Mouse (Mus musculus) embryonic facial prominence, embryonic 14.5 days (tissue): Measurements from ENCODE around the gene Abhd5. TPM values are rescaled to one million over a fixed set of nuclear protein-coding genes. Genes with fewer than 3 reads are reported as not detected.
A peak's percentile ranks its signal among the peaks of the same experiment; 100 is the strongest.

ENCODE experiments used
- ATAC-seq: fragments of 200-750 bp; cut with Nextera tagmentation; 2 replicates; pipeline ENCODE4 v1.8.0; 2017; ENCODE audit warnings: low read depth, moderate number of reproducible peaks, moderate TSS enrichment
- DNase-seq: peaks from one replicate; pipeline ENCODE4 v3.0.0-alpha.2; 2015; ENCODE audit warnings: low spot score
- H3K27ac ChIP-seq: fragments of 300-500 bp; sonication (generic); replicated peaks from 2 replicates; pipeline ENCODE4 v1.5.1; 2014; ENCODE audit warnings: low read depth, mild to moderate bottlenecking, low read length, moderate library complexity
- H3K27me3 ChIP-seq: fragments of 300-500 bp; sonication (generic); replicated peaks from 2 replicates; pipeline ENCODE4 v1.6.1; 2014; ENCODE audit warnings: low read length; ENCODE audit not compliant: control insufficient read depth, insufficient read depth
- H3K36me3 ChIP-seq: fragments of 300-500 bp; sonication (generic); 2 replicates; pipeline ENCODE4 v1.6.1; 2014; ENCODE audit warnings: low read length, mixed read lengths; ENCODE audit not compliant: control insufficient read depth, insufficient read depth
- H3K4me1 ChIP-seq: fragments of 300-500 bp; sonication (generic); 2 replicates; pipeline ENCODE4 v1.6.1; 2014; ENCODE audit warnings: antibody characterized with exemption, low read length; ENCODE audit not compliant: control insufficient read depth, insufficient read depth
- H3K4me2 ChIP-seq: fragments of 300-500 bp; sonication (generic); 2 replicates; pipeline ENCODE4 v1.6.1; 2014; ENCODE audit warnings: low read depth, mild to moderate bottlenecking, low read length, moderate library complexity, mixed read lengths
- H3K4me3 ChIP-seq: fragments of 300-500 bp; sonication (generic); 2 replicates; pipeline ENCODE4 v1.5.1; 2014; ENCODE audit warnings: low read depth, mild to moderate bottlenecking, low read length
- H3K9ac ChIP-seq: fragments of 300-500 bp; sonication (generic); 2 replicates; pipeline ENCODE4 v1.6.1; 2014; ENCODE audit warnings: low read depth, mild to moderate bottlenecking, low read length, moderate library complexity, mixed read lengths
- H3K9me3 ChIP-seq: fragments of 300-500 bp; sonication (generic); 2 replicates; pipeline ENCODE4 v1.6.1; 2016; ENCODE audit warnings: low read length; ENCODE audit not compliant: control insufficient read depth
- WGBS: fragments of 180-500 bp; shearing (Covaris S2); extraction: QIAGEN DNeasy Blood & Tissue Kit; methylation state at CpG from one replicate; pipeline ENCODE4 v1.1.7; 2014; 5-methylcytosine and 5-hydroxymethylcytosine counted together
- polyA plus RNA-seq: library from polyadenylated mRNA; unstranded; fragments of >200 nt; fragmentation: Nextera tagmentation; extraction: Ambion mirVana; gene quantifications from 2 replicates; pipeline ENCODE4 v1.2.1, GENCODE M21; 2014

Abhd5 gene
- polyA plus RNA-seq, 1 experiment from 2014 or later, result 37.4 TPM

DNA sequence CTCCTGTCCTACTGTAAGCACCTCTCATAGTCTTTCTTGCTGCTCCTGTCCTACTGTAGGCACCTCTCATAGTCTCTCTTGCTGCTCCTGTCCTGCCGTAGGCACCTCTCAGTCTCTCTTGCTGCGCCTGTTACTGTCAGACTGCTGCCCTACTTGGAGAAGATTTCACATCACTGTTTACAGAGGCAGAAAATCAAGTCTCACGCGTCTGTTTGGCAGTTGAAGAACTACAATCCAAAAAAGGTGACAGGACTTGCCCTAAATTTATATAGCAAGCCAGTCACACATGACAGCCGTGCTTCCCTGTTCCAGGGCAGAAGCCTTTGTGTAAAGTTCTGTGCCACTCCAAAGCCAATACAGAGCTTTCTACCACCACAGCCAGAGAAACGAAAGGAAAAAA lies 37.0 kb upstream of the Abhd5 start:
- WGBS, result 83% methylated on average over 6 of the region's 6 CpGs
- H3K36me3 ChIP-seq, result no peaks in the 10 kb centered on the region
- no peak overlapping the region for H3K27ac ChIP-seq
- no peak overlapping the region for H3K4me2 ChIP-seq
- DNase-seq, result no peak
- no peak overlapping the region for H3K9ac ChIP-seq
- no peak overlapping the region for H3K4me3 ChIP-seq
- ATAC-seq, result no peak
- no peaks in the 10 kb centered on the region for H3K9me3 ChIP-seq
- H3K27me3 ChIP-seq, result no peaks in the 10 kb centered on the region
- H3K4me1 ChIP-seq, result no peaks in the 10 kb centered on the region

DNA sequence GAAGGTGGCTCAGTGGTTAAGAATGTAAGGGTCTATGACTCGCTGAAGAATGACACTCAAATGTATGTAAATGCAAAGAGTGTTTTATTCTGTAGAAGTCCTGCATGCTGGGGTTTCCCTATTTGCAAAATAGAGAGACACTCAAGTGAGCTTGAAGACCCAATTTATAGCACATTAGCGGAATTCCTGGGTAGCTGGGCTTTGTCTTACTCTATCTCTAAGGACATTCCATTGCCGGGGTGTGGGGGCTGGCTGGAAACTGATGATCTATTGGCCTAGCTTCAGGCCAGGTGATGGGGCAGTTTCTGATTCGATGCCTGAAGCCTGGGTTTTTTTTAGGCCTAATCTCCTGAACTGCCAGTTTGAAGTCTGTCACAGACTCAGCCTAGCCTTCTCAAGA lies 36.5 kb upstream of the Abhd5 start:
- ATAC-seq (no peak), DNase-seq (no peak)
- Histone ChIP-seq H3K4me3 (no peak overlapping the region), H3K9me3 (no peaks in the 10 kb centered on the region), H3K36me3 (no peaks in the 10 kb centered on the region), H3K4me1 (no peaks in the 10 kb centered on the region), H3K27me3 (no peaks in the 10 kb centered on the region), H3K27ac (no peak overlapping the region), H3K9ac (no peak overlapping the region), H3K4me2 (no peak overlapping the region)
- WGBS, result 67% methylated on average over 4 of the region's 4 CpGs

DNA sequence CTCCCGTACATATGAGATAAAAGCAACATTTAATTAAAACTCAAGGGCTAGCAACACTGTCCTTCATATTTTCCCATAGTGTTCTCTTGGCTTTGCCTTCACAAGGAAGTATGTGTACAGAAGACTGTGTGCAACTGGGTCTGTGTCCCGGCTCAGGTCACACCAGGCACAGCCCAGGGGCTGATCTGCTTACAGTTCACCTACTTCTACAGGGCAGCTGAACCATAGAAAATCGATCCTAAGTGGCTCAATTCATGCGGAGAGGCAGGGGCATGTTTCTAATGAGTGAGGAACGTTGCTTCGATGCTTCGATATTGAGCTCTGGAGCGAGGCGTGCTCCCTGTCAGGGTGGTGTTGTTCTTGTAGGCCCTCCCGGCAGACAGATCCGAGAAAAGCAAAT lies 35.9 kb upstream of the Abhd5 start:
- DNase-seq, result peak; percentile 12

DNA sequence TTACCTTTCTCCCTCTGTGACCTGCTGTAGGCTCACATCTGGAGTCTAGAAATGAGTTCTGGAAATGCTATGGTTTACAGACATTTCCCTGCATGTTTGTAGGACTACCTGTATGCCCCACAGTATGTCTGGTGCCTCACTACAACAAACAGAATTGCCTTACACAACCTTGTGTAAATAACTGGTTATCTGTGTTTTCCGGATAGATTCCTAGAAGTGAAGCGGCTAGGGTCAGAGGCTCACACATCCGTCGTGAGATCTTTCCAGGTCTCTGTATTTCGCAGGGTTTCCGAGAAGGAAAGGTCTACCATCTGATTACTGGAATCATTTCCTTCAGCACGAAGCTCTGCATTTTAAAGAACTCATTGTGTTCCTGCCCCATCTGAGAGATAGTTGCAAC lies 34.8 kb upstream of the Abhd5 start:
- ATAC-seq (no peak), DNase-seq (no peak)
- H3K4me2 ChIP-seq, result no peak overlapping the region
- H3K9me3 ChIP-seq, result no peaks in the 10 kb centered on the region
- no peaks in the 10 kb centered on the region for H3K36me3 ChIP-seq
- no peaks in the 10 kb centered on the region for H3K4me1 ChIP-seq
- H3K9ac ChIP-seq, result no peak overlapping the region
- 85% methylated on average over 7 of the region's 7 CpGs for WGBS
- H3K4me3 ChIP-seq, result no peak overlapping the region
- H3K27ac ChIP-seq, result no peak overlapping the region
- H3K27me3 ChIP-seq, result no peaks in the 10 kb centered on the region

More for the DNA sequence above, 35.9 kb upstream of the Abhd5 start:
- Histone ChIP-seq H3K4me2 (no peak overlapping the region), H3K9ac (no peak overlapping the region), H3K27me3 (no peaks in the 10 kb centered on the region), H3K4me3 (no peak overlapping the region), H3K4me1 (no peaks in the 10 kb centered on the region), H3K9me3 (no peaks in the 10 kb centered on the region), H3K27ac (no peak overlapping the region), H3K36me3 (no peaks in the 10 kb centered on the region)
- ATAC-seq, result no peak
- 54% methylated on average over 11 of the region's 11 CpGs for WGBS

DNA sequence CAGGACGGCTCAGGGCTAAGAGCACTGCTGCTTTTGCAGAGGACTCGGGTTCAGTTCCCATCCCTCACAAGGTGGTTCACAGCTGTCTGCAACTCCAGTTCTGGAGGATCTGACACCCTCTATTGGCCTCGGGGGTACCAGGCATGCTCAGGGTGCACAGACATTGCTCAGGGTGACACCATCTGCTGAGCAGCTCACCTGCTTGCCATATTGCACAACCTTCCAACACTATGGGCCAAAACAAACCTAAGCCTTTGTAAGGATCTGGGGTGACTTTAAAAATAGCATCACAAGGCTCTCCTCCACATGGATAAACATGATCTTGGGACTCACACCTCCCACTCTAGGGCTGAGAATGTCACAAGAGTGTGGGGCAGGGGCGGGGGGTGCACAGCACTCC lies 30.8 kb upstream of the Abhd5 start:
- H3K36me3 ChIP-seq, result no peaks in the 10 kb centered on the region
- H3K9ac ChIP-seq, result no peak overlapping the region
- H3K4me1 ChIP-seq, result no peaks in the 10 kb centered on the region
- H3K4me2 ChIP-seq, result no peak overlapping the region
- H3K27ac ChIP-seq, result no peak overlapping the region
- 89% methylated on average over 4 of the region's 4 CpGs for whole genome bisulfite sequencing
- H3K4me3 ChIP-seq, result no peak overlapping the region
- no peaks in the 10 kb centered on the region for H3K27me3 ChIP-seq
- H3K9me3 ChIP-seq, result no peaks in the 10 kb centered on the region
- DNase-seq (no peak), ATAC-seq (no peak)

DNA sequence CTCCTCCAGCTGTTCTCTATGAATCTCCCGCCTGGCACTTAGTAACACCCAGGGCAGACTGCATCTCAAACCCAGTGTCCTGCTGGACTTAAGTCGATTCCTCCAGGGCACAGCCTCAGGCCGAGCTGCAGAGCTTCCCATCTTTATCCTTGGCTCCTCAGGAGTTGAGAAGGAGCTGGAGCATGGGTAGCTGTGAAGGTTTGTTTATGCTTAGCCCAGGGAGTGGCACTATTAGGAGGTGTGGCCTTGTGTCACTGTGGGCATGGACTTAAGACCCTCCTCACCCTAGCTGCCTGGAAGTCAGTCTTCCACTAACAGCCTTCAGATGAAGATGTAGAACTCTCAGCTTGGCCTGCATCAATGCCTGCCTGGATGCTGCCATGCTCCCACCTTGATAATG lies 29.1 kb upstream of the Abhd5 start:
- no peak overlapping the region for H3K4me2 ChIP-seq
- H3K27me3 ChIP-seq, result no peaks in the 10 kb centered on the region
- H3K36me3 ChIP-seq, result no peaks in the 10 kb centered on the region
- H3K4me3 ChIP-seq, result no peak overlapping the region
- ATAC-seq (no peak), DNase-seq (no peak)
- no peak overlapping the region for H3K9ac ChIP-seq
- H3K4me1 ChIP-seq, result no peaks in the 10 kb centered on the region
- H3K9me3 ChIP-seq, result no peaks in the 10 kb centered on the region
- 54% methylated on average over 3 of the region's 3 CpGs for WGBS
- no peak overlapping the region for H3K27ac ChIP-seq

DNA sequence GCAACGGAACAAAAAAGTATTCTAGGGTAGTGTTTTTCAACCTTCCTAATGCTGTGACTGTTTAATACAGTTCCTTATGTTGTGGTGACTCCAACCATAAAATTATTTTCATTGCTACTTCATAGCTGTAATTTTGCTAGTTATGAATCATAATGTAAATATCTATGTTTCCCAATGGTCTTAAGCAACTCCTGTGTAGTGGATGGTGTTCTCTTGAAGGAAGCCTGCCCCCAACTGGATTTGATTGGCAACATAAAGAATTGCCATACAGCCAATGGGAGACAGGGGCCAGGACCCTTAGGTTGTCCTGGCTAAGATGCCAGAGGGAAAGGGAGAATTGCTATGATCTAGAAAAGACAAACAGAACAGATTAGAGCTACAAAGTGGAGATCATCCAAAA lies 25.4 kb upstream of the Abhd5 start:
- Histone ChIP-seq H3K9me3 (no peaks in the 10 kb centered on the region), H3K4me2 (no peak overlapping the region), H3K4me1 (no peaks in the 10 kb centered on the region), H3K27me3 (no peaks in the 10 kb centered on the region), H3K9ac (no peak overlapping the region), H3K36me3 (no peaks in the 10 kb centered on the region), H3K4me3 (no peak overlapping the region), H3K27ac (no peak overlapping the region)
- no peak for DNase-seq
- 93% methylated on average over 1 of the region's 1 CpGs for WGBS
- no peak for ATAC-seq

DNA sequence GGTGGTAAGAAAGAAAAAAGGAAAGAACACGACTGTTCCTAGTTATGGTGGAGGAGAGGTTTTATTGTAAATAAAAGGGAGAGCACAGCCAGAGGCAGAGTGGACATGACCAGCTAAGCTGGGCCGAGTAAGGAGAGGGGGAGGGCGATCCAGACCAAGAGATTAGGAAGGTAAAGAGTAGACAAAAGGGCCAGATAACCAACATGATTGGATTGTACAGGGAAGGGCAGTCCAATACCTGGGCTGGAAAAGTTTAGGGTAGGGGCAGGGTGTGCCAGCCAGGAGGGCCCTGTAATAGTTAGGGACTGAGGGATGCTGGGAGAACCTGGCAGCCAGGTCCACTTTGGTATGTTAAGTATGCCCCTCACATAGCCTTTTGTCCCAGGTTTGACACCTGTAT lies 23.2 kb upstream of the Abhd5 start:
- Histone ChIP-seq H3K27ac (no peak overlapping the region), H3K4me3 (no peak overlapping the region), H3K27me3 (no peaks in the 10 kb centered on the region), H3K9ac (no peak overlapping the region), H3K36me3 (no peaks in the 10 kb centered on the region), H3K4me1 (no peaks in the 10 kb centered on the region), H3K9me3 (no peaks in the 10 kb centered on the region), H3K4me2 (no peak overlapping the region)
- no peak for DNase-seq
- WGBS, result 65% methylated on average over 3 of the region's 3 CpGs
- ATAC-seq, result no peak

DNA sequence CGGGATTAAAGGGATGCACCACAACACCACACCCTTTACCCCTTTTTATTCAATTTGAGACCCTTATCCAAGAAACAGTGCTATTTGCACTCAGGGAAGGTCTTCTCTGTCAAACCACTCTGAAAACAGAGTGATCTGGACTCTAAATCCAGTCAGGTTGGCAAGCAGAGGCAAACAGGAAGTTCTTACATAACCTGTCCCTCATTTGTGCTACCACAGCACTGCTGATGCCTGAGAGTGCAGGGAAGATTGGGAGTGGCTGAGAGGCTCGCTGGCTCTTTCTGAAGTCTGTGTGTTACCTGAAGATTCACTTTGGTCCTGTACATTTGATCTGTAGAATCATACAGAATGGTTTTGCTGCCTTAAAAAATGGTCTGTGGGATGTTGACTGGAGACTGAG lies 14.7 kb upstream of the Abhd5 start:
- H3K4me2 ChIP-seq, result no peak overlapping the region
- no peak for ATAC-seq
- H3K4me1 ChIP-seq, result 0 out of 2 replicates have a peak, but pooled peaks cover 5% of the 10 kb centered on the region
- H3K4me3 ChIP-seq, result no peak overlapping the region
- H3K27me3 ChIP-seq, result no peaks in the 10 kb centered on the region
- H3K27ac ChIP-seq, result no peak overlapping the region
- no peaks in the 10 kb centered on the region for H3K9me3 ChIP-seq
- no peak overlapping the region for H3K9ac ChIP-seq
- no peaks in the 10 kb centered on the region for H3K36me3 ChIP-seq
- DNase-seq, result no peak
- 72% methylated on average over 2 of the region's 2 CpGs for whole genome bisulfite sequencing
